Mouse (Mus musculus) hindbrain, postnatal 0 days (tissue): Measurements from ENCODE around the gene Phactr2. TPM values are rescaled to one million over a fixed set of nuclear protein-coding genes. Genes with fewer than 3 reads are reported as not detected.
A peak's percentile ranks its signal among the peaks of the same experiment; 100 is the strongest.

Experiments
- ATAC-seq: fragments of 200-750 bp; cut with Nextera tagmentation; 2 replicates; pipeline ENCODE4 v1.8.0; 2017; ENCODE audit warnings: mild to moderate bottlenecking, moderate TSS enrichment, moderate library complexity
- DNase-seq: peaks from one replicate; pipeline ENCODE4 v3.0.0-alpha.2; 2015; ENCODE audit warnings: low spot score
- H3K27ac ChIP-seq: fragments of 300-500 bp; sonication (generic); 2 replicates; pipeline ENCODE4 v1.5.1; 2014; ENCODE audit warnings: mild to moderate bottlenecking
- H3K27me3 ChIP-seq: fragments of 300-500 bp; sonication (generic); 2 replicates; pipeline ENCODE4 v1.6.1; 2014; ENCODE audit warnings: low read length, mixed read lengths; ENCODE audit not compliant: insufficient read depth
- H3K36me3 ChIP-seq: fragments of 300-500 bp; sonication (generic); 2 replicates; pipeline ENCODE4 v1.6.1; 2014; ENCODE audit warnings: low read length, mixed read lengths; ENCODE audit not compliant: insufficient read depth
- H3K4me1 ChIP-seq: fragments of 300-500 bp; sonication (generic); 2 replicates; pipeline ENCODE4 v1.6.1; 2014; ENCODE audit warnings: antibody characterized with exemption, low read length, mixed read lengths; ENCODE audit not compliant: insufficient read depth
- H3K4me2 ChIP-seq: fragments of 300-500 bp; sonication (generic); 2 replicates; pipeline ENCODE4 v1.6.1; 2014; ENCODE audit warnings: low read depth, mild to moderate bottlenecking, low read length, moderate library complexity, mixed read lengths
- H3K4me3 ChIP-seq: fragments of 300-500 bp; sonication (generic); 2 replicates; pipeline ENCODE4 v1.5.1; 2014; ENCODE audit warnings: low read length
- H3K9ac ChIP-seq: fragments of 300-500 bp; sonication (generic); replicated peaks from 2 replicates; pipeline ENCODE4 v1.6.1; 2014; ENCODE audit warnings: mild to moderate bottlenecking, low read length, moderate library complexity, mixed read lengths
- H3K9me3 ChIP-seq: fragments of 300-500 bp; sonication (generic); 2 replicates; pipeline ENCODE4 v1.6.1; 2016; ENCODE audit warnings: low read length, mixed read lengths
- CTCF ChIP-seq: IDR thresholded peaks from 2 replicates; pipeline ENCODE4 v1.5.1; 2016; ENCODE audit warnings: antibody characterized with exemption, control low read depth, low read depth
- WGBS: fragments of 180-500 bp; shearing (Covaris S2); extraction: QIAGEN DNeasy Blood & Tissue Kit; methylation state at CpG from one replicate; pipeline ENCODE4 v1.1.7; 2014; 5-methylcytosine and 5-hydroxymethylcytosine counted together
- polyA plus RNA-seq: library from polyadenylated mRNA; unstranded; fragments of >200 nt; fragmentation: Nextera tagmentation; extraction: Ambion mirVana; gene quantifications from 2 replicates; pipeline ENCODE4 v1.2.1, GENCODE M21; 2015
- total RNA-seq: library from RNA; depleted of rRNA; stranded (reverse); fragments of >200 nt; gene quantifications from 2 replicates; pipeline ENCODE4 v1.2.3, GENCODE M21; 2014

Phactr2 gene
- total and polyA plus RNA-seq, 2 experiments from 2014 or later = 10.2 to 11.8 TPM

- 77% methylated on average over 2 of the region's 2 CpGs for WGBS
- H3K36me3 ChIP-seq = no peaks in the 10 kb centered on the region
These were observed 25.1 kb upstream of the Phactr2 start, which contains the start of gene Fuca2 for GRCm38 (mm10) chr10:13499331-13499730. Gene Fuca2, plus strand, starts transcription at chr10:13499540.

GRCm38 (mm10) chr10:13496315-13496714 is 22.1 kb upstream of the Phactr2 start:
- 93% methylated on average over 3 of the region's 3 CpGs for WGBS

More at GRCm38 (mm10) chr10:13499331-13499730, 25.1 kb upstream of the Phactr2 start, which contains the start of gene Fuca2:
- ATAC-seq (no peak), DNase-seq (no peak)
- Histone ChIP-seq H3K9me3 (no peaks in the 10 kb centered on the region), H3K27ac (no peak within 1 kb of the TSS), H3K9ac (no peak within 1 kb of the TSS), H3K4me2 (no peak within 1 kb of the TSS), H3K4me3 (no peak within 1 kb of the TSS), H3K4me1 (0 out of 2 replicates have a peak, but pooled peaks cover 3% of the 10 kb centered on the region), H3K27me3 (no peaks in the 10 kb centered on the region)
- TF ChIP-seq CTCF = no peak

GRCm38 (mm10) chr10:13493978-13494686 is 19.9 kb upstream of the Phactr2 start:
- Histone ChIP-seq H3K9me3 (no peaks in the 10 kb centered on the region), H3K4me3 (no peak overlapping the region), H3K4me1 (no peaks in the 10 kb centered on the region), H3K9ac (no peak overlapping the region), H3K27me3 (no peaks in the 10 kb centered on the region), H3K27ac (no peak overlapping the region), H3K4me2 (no peak overlapping the region), H3K36me3 (no peaks in the 10 kb centered on the region)
- no peak for DNase-seq
- TF ChIP-seq CTCF = no peak
- WGBS = 89% methylated on average over 9 of the region's 9 CpGs
- no peak for ATAC-seq

More at GRCm38 (mm10) chr10:13496315-13496714, 22.1 kb upstream of the Phactr2 start:
- Histone ChIP-seq H3K36me3 (no peaks in the 10 kb centered on the region), H3K27ac (no peak overlapping the region), H3K4me1 (no peaks in the 10 kb centered on the region), H3K4me3 (no peak overlapping the region), H3K9me3 (no peaks in the 10 kb centered on the region), H3K4me2 (no peak overlapping the region), H3K27me3 (no peaks in the 10 kb centered on the region), H3K9ac (no peak overlapping the region)
- no peak for ATAC-seq
- TF ChIP-seq CTCF = no peak
- no peak for DNase-seq

GRCm38 (mm10) chr10:13489671-13490070 is 15.5 kb upstream of the Phactr2 start:
- Histone ChIP-seq H3K27me3 (no peaks in the 10 kb centered on the region), H3K36me3 (no peaks in the 10 kb centered on the region), H3K9ac (no peak overlapping the region), H3K4me1 (no peaks in the 10 kb centered on the region), H3K4me2 (no peak overlapping the region), H3K9me3 (no peaks in the 10 kb centered on the region), H3K4me3 (no peak overlapping the region), H3K27ac (no peak overlapping the region)
- TF ChIP-seq CTCF = no peak
- ATAC-seq (no peak), DNase-seq (no peak)
- 73% methylated on average over 6 of the region's 6 CpGs for WGBS

- ATAC-seq (no peak), DNase-seq (no peak)
- no peak overlapping the region for H3K9ac ChIP-seq
- H3K4me2 ChIP-seq = no peak overlapping the region
- no peak overlapping the region for H3K27ac ChIP-seq
- H3K4me1 ChIP-seq = no peaks in the 10 kb centered on the region
- WGBS = 49% methylated on average over 4 of the region's 4 CpGs
- TF ChIP-seq CTCF = no peak
- no peak overlapping the region for H3K4me3 ChIP-seq
- no peaks in the 10 kb centered on the region for H3K36me3 ChIP-seq
- no peaks in the 10 kb centered on the region for H3K9me3 ChIP-seq
- no peaks in the 10 kb centered on the region for H3K27me3 ChIP-seq
These were observed 11.7 kb upstream of the Phactr2 start for GRCm38 (mm10) chr10:13485958-13486357.

- no peaks in the 10 kb centered on the region for H3K9me3 ChIP-seq
- no peak overlapping the region for H3K9ac ChIP-seq
- no peak overlapping the region for H3K27ac ChIP-seq
- WGBS = 80% methylated on average over 6 of the region's 6 CpGs
- H3K4me1 ChIP-seq = no peaks in the 10 kb centered on the region
- TF ChIP-seq CTCF = no peak
- no peak overlapping the region for H3K4me3 ChIP-seq
- no peaks in the 10 kb centered on the region for H3K27me3 ChIP-seq
- DNase-seq (no peak), ATAC-seq (no peak)
- no peak overlapping the region for H3K4me2 ChIP-seq
- H3K36me3 ChIP-seq = no peaks in the 10 kb centered on the region
These were observed 5.1 kb upstream of the Phactr2 start for GRCm38 (mm10) chr10:13479341-13479740.

- H3K9ac ChIP-seq = no peak overlapping the region
- peak overlapping the region; percentile 100; the same call in 1 of the 2 replicates for H3K4me2 ChIP-seq
- H3K36me3 ChIP-seq = no peaks in the 10 kb centered on the region
- DNase-seq = no peak
- H3K27me3 ChIP-seq = no peaks in the 10 kb centered on the region
- 28% methylated on average over 7 of the region's 7 CpGs for WGBS
- no peaks in the 10 kb centered on the region for H3K9me3 ChIP-seq
- TF ChIP-seq CTCF = no peak
- H3K4me3 ChIP-seq = no peak overlapping the region
- no peak for ATAC-seq
- H3K27ac ChIP-seq = no peak overlapping the region
- H3K4me1 ChIP-seq = no peaks in the 10 kb centered on the region
These were observed 909 bp upstream of the Phactr2 start for GRCm38 (mm10) chr10:13475121-13475520.
